Mouse (Mus musculus): ENCODE results near the gene Thada.

- TF ChIP-seq CTCF (IDR thresholded peaks at IDR 0.05) (peak; percentile 54), EP300 (IDR thresholded peaks at IDR 0.05; ENCODE audit: insufficient read depth, low read depth, low read length) (no peak)
Measured at GRCm38 (mm10) chr17:84474312-84474711, 8.3 kb upstream of the Thada start.

Data from heart, adult 2 months (tissue).